In genomic region chr4:123842126-123842525, GRCm38 (mm10) we compare ENCODE assay signal across 27 mouse cellular contexts. TPM values are rescaled to one million over a fixed set of nuclear protein-coding genes. Genes with fewer than 3 reads are reported as not detected.
DNase-seq lines count a peak whose midpoint lies in the region; ATAC-seq and TF ChIP-seq lines count a peak whose summit lies in the region.
"Had no signal": no experiment of that assay in that cellular context is flagged by ENCODE, and none has a peak within 500 bp of the region (broad histone marks: within the 10 kb centered on the region; RNA-seq: fewer than 3 reads in every experiment).

No protein-coding gene starts in this region.

- H3K4me2 ChIP-seq in liver, embryonic 11.5 days: no peak overlapping the region
- H3K4me2 ChIP-seq: embryonic facial prominence, embryonic 12.5 days; forebrain, embryonic 12.5 days; forebrain, embryonic 15.5 days had no signal

- no peak overlapping the region for H3K9ac ChIP-seq in liver, embryonic 11.5 days (ENCODE audit: low read depth, low read length)
- H3K9ac ChIP-seq: embryonic facial prominence, embryonic 12.5 days; forebrain, embryonic 12.5 days; forebrain, embryonic 15.5 days; forebrain, postnatal 0 days had no signal

- H3K9me3 ChIP-seq in E14TG2a.4 (ENCODE audit: low read length): peaks cover 16% of the 10 kb centered on the region
- H3K9me3 ChIP-seq in liver, embryonic 11.5 days (ENCODE audit: control insufficient read depth, low read length): peaks cover 2% of the 10 kb centered on the region
- H3K9me3 ChIP-seq: embryonic facial prominence, embryonic 10.5 days; embryonic facial prominence, embryonic 12.5 days; forebrain, embryonic 12.5 days; forebrain, embryonic 15.5 days; G1E had no signal

- H3K27me3 ChIP-seq in E14TG2a.4 (ENCODE audit: insufficient read depth, low read length): peaks cover 21% of the 10 kb centered on the region
- H3K27me3 ChIP-seq in liver, embryonic 11.5 days (replicated peaks; ENCODE audit: control insufficient read depth, insufficient read depth, low read length): no peaks in the 10 kb centered on the region
- H3K27me3 ChIP-seq: embryonic facial prominence, embryonic 12.5 days; forebrain, embryonic 12.5 days; forebrain, embryonic 15.5 days had no signal

- DNase-seq in heart, adult 11 months: peak; percentile 71
- no peak for DNase-seq in heart, adult 18-20 months
- peak; percentile 61 for DNase-seq in ES-CJ7 (ENCODE audit: low read depth, low spot score)
- peak; percentile 39 for DNase-seq in R1 (ENCODE audit: low read depth, low spot score)
- no peak for DNase-seq in MN1 (ENCODE audit: low spot score)
- DNase-seq in liver, embryonic 11.5 days (ENCODE audit: low spot score): no peak
- no peak for DNase-seq in thymus, postnatal 25 days
- DNase-seq: adrenal gland, adult 2 months; adrenal gland, postnatal 10 days; adrenal gland, postnatal 25 days; cerebellum, adult 11 months; cerebellum, adult 18-20 months; cerebellum, adult 8-10 months; cerebellum, adult 9-11 months; cerebellum, postnatal 14 days; forebrain, postnatal 0 days had no signal

- peaks cover 6% of the 10 kb centered on the region for H3K4me1 ChIP-seq in E14TG2a.4 (replicated peaks; ENCODE audit: low read depth, low read length)
- H3K4me1 ChIP-seq in liver, embryonic 11.5 days (replicated peaks; ENCODE audit: control insufficient read depth, insufficient read depth, low read length): no peaks in the 10 kb centered on the region
- H3K4me1 ChIP-seq: embryonic facial prominence, embryonic 10.5 days; embryonic facial prominence, embryonic 12.5 days; forebrain, embryonic 12.5 days; forebrain, embryonic 15.5 days had no signal

- H3K4me3 ChIP-seq in E14TG2a.4 (replicated peaks; ENCODE audit: low read length): peak overlapping the region; percentile 54
- H3K4me3 ChIP-seq in liver, embryonic 11.5 days (ENCODE audit: low read depth, low read length): no peak overlapping the region
- H3K4me3 ChIP-seq: embryonic facial prominence, embryonic 10.5 days; embryonic facial prominence, embryonic 12.5 days; forebrain, embryonic 12.5 days; forebrain, embryonic 15.5 days had no signal

- no peak overlapping the region for H3K27ac ChIP-seq in liver, embryonic 11.5 days (ENCODE audit: low read depth, low read length)
- H3K27ac ChIP-seq: embryonic facial prominence, embryonic 10.5 days; embryonic facial prominence, embryonic 12.5 days; forebrain, embryonic 12.5 days; forebrain, embryonic 15.5 days had no signal

- TF ChIP-seq CTCF in E14TG2a.4 (conservative IDR thresholded peaks at IDR 0.05; ENCODE audit: low read length): no peak

- H3K36me3 ChIP-seq in E14TG2a.4 (ENCODE audit: insufficient read depth, low read length): no peaks in the 10 kb centered on the region
- H3K36me3 ChIP-seq in liver, embryonic 11.5 days (ENCODE audit: control insufficient read depth, insufficient read depth, low read length): no peaks in the 10 kb centered on the region
- H3K36me3 ChIP-seq: embryonic facial prominence, embryonic 10.5 days; embryonic facial prominence, embryonic 12.5 days; forebrain, embryonic 12.5 days; forebrain, embryonic 15.5 days; G1E had no signal

- ATAC-seq in liver, embryonic 11.5 days (replicated peaks; ENCODE audit: low FRiP score): no peak
- ATAC-seq: forebrain, embryonic 15.5 days; forebrain, postnatal 0 days had no signal

- WGBS in liver, embryonic 11.5 days: 75% methylated on average over 8 of the region's 8 CpGs

RNA-seq across cellular contexts. Expression of gene 4933427I04Rik, which starts 17.4 kb away (rescaled TPM):
- total RNA-seq in heart, adult 18-20 months (2021): not detected
- polyA plus RNA-seq in liver, embryonic 11.5 days (2014; fragmentation: Nextera tagmentation; extraction: Ambion mirVana): 0.07 TPM in 1 of 2 replicates, not detected in the other
- total RNA-seq: adrenal gland, adult 2 months; adrenal gland, postnatal 10 days; adrenal gland, postnatal 25 days; adrenal gland, postnatal 4 days; forebrain, postnatal 0 days had no signal
- polyA plus RNA-seq: adrenal gland, adult 2 months; brain, embryonic 14.5 days; C2C12; cortical plate, adult 2 months; embryonic facial prominence, embryonic 10.5 days; embryonic facial prominence, embryonic 14.5 days; G1E had no signal

RNA-seq across cellular contexts. Expression of gene Rhbdl2, which starts 54.5 kb away (rescaled TPM):
- not detected for total RNA-seq in heart, adult 18-20 months (2021)
- polyA plus RNA-seq in liver, embryonic 11.5 days (2014; fragmentation: Nextera tagmentation; extraction: Ambion mirVana): 0.18 TPM in 1 of 2 replicates, not detected in the other
- polyA plus RNA-seq: G1E had no signal

Comparison
In these comparisons a context has a peak if more than half of its experiments do, and no peak if none do; other contexts are left out.
1. DNase-seq: peak in heart, adult 11 months (single experiment), ES-CJ7 (single experiment) and R1 (single experiment); none in heart, adult 18-20 months (0 of 2), MN1 (single experiment), liver, embryonic 11.5 days (single experiment) and thymus, postnatal 25 days (single experiment).